Mouse (Mus musculus): ENCODE measurements around the gene Ptcd2. TPM values are rescaled to one million over a fixed set of nuclear protein-coding genes. Genes with fewer than 3 reads are reported as not detected.
A peak's percentile ranks its signal among the peaks of the same experiment; 100 is the strongest.

Gene Ptcd2
- polyA plus RNA-seq, 1 experiment from 2014 or later, result 51.8 TPM

GRCm38 (mm10) chr13:99373684-99374083 lies 29.2 kb upstream of the Ptcd2 start:
- WGBS, result 89% methylated on average over 7 of the region's 7 CpGs
- H3K4me1 ChIP-seq (replicated peaks), result 0 out of 2 replicates have a peak, but pooled peaks cover 5% of the 10 kb centered on the region
- H3K4me3 ChIP-seq, result no peak overlapping the region
- H3K9me3 ChIP-seq, result no peaks in the 10 kb centered on the region
- DNase-seq (ENCODE audit: low spot score), result no peak
- no peaks in the 10 kb centered on the region for H3K27me3 ChIP-seq (ENCODE audit: insufficient read depth, poor library complexity, severe bottlenecking)
- H3K27ac ChIP-seq, result no peak overlapping the region
- H3K36me3 ChIP-seq, result peaks cover 19% of the 10 kb centered on the region; the same call in 1 of the 2 replicates

- DNase-seq (ENCODE audit: low spot score), result no peak
- 92% methylated on average over 5 of the region's 5 CpGs for WGBS
- no peaks in the 10 kb centered on the region for H3K9me3 ChIP-seq
Measured at GRCm38 (mm10) chr13:99371285-99371684, 26.8 kb upstream of the Ptcd2 start.

GRCm38 (mm10) chr13:99369103-99369502 lies 24.6 kb upstream of the Ptcd2 start:
- H3K4me1 ChIP-seq (replicated peaks), result peaks cover 5% of the 10 kb centered on the region; the same call in 1 of the 2 replicates
- H3K27me3 ChIP-seq (ENCODE audit: insufficient read depth, poor library complexity, severe bottlenecking), result no peaks in the 10 kb centered on the region
- H3K4me3 ChIP-seq, result no peak overlapping the region
- H3K27ac ChIP-seq, result no peak overlapping the region
- 77% methylated on average over 12 of the region's 12 CpGs for WGBS
- DNase-seq (ENCODE audit: low spot score), result peak; percentile 11
- H3K9me3 ChIP-seq, result no peaks in the 10 kb centered on the region
- peaks cover 53% of the 10 kb centered on the region for H3K36me3 ChIP-seq

More at GRCm38 (mm10) chr13:99371285-99371684, 26.8 kb upstream of the Ptcd2 start:
- no peaks in the 10 kb centered on the region for H3K27me3 ChIP-seq (ENCODE audit: insufficient read depth, poor library complexity, severe bottlenecking)
- H3K4me3 ChIP-seq, result no peak overlapping the region
- 0 out of 2 replicates have a peak, but pooled peaks cover 5% of the 10 kb centered on the region for H3K4me1 ChIP-seq (replicated peaks)
- H3K36me3 ChIP-seq, result peaks cover 32% of the 10 kb centered on the region
- no peak overlapping the region for H3K27ac ChIP-seq

GRCm38 (mm10) chr13:99367554-99368174 lies 23.2 kb upstream of the Ptcd2 start:
- 91% methylated on average over 12 of the region's 12 CpGs for WGBS
- no peak overlapping the region for H3K27ac ChIP-seq
- no peak for DNase-seq (ENCODE audit: low spot score)
- H3K9me3 ChIP-seq, result no peaks in the 10 kb centered on the region
- peaks cover 64% of the 10 kb centered on the region for H3K36me3 ChIP-seq
- H3K4me3 ChIP-seq, result no peak overlapping the region
- peaks cover 13% of the 10 kb centered on the region; the same call in 1 of the 2 replicates for H3K4me1 ChIP-seq (replicated peaks)
- no peaks in the 10 kb centered on the region for H3K27me3 ChIP-seq (ENCODE audit: insufficient read depth, poor library complexity, severe bottlenecking)

GRCm38 (mm10) chr13:99366422-99367175 lies 22.1 kb upstream of the Ptcd2 start:
- DNase-seq (ENCODE audit: low spot score), result no peak
- no peaks in the 10 kb centered on the region for H3K9me3 ChIP-seq
- 0 out of 2 replicates have a peak overlapping the region, but pooled peaks have one; percentile 8 for H3K27ac ChIP-seq
- no peaks in the 10 kb centered on the region for H3K27me3 ChIP-seq (ENCODE audit: insufficient read depth, poor library complexity, severe bottlenecking)
- H3K36me3 ChIP-seq, result peaks cover 65% of the 10 kb centered on the region
- WGBS, result 85% methylated on average over 5 of the region's 5 CpGs
- peaks cover 13% of the 10 kb centered on the region; the same call in 1 of the 2 replicates for H3K4me1 ChIP-seq (replicated peaks)
- no peak overlapping the region for H3K4me3 ChIP-seq

GRCm38 (mm10) chr13:99363866-99364265 lies 19.4 kb upstream of the Ptcd2 start:
- DNase-seq (ENCODE audit: low spot score), result no peak
- H3K27ac ChIP-seq, result no peak overlapping the region; the same call in 1 of the 2 replicates

GRCm38 (mm10) chr13:99358921-99359320 lies 14.4 kb upstream of the Ptcd2 start:
- DNase-seq (ENCODE audit: low spot score), result no peak
- Histone ChIP-seq H3K27ac (peak overlapping the region; percentile 45; the same call in 1 of the 2 replicates), H3K27me3 (ENCODE audit: insufficient read depth, poor library complexity, severe bottlenecking) (no peaks in the 10 kb centered on the region), H3K36me3 (peaks cover 46% of the 10 kb centered on the region), H3K4me1 (replicated peaks) (peaks cover 26% of the 10 kb centered on the region), H3K9me3 (no peaks in the 10 kb centered on the region), H3K4me3 (no peak overlapping the region)
- 86% methylated on average over 14 of the region's 14 CpGs for WGBS

More at GRCm38 (mm10) chr13:99363866-99364265, 19.4 kb upstream of the Ptcd2 start:
- no peaks in the 10 kb centered on the region for H3K9me3 ChIP-seq
- H3K36me3 ChIP-seq, result peaks cover 72% of the 10 kb centered on the region
- H3K4me1 ChIP-seq (replicated peaks), result peaks cover 11% of the 10 kb centered on the region; the same call in 1 of the 2 replicates
- 60% methylated on average over 4 of the region's 4 CpGs for WGBS
- H3K4me3 ChIP-seq, result no peak overlapping the region
- H3K27me3 ChIP-seq (ENCODE audit: insufficient read depth, poor library complexity, severe bottlenecking), result no peaks in the 10 kb centered on the region

- no peak overlapping the region for H3K4me3 ChIP-seq
- WGBS, result 36% methylated on average over 9 of the region's 9 CpGs
- H3K9me3 ChIP-seq, result no peaks in the 10 kb centered on the region
- H3K4me1 ChIP-seq (replicated peaks), result peaks cover 31% of the 10 kb centered on the region
- no peak for DNase-seq (ENCODE audit: low spot score)
- H3K36me3 ChIP-seq, result peaks cover 30% of the 10 kb centered on the region
- H3K27me3 ChIP-seq (ENCODE audit: insufficient read depth, poor library complexity, severe bottlenecking), result no peaks in the 10 kb centered on the region
- H3K27ac ChIP-seq, result no peak overlapping the region
Measured at GRCm38 (mm10) chr13:99356428-99357265, 12.1 kb upstream of the Ptcd2 start.

- 80% methylated on average over 7 of the region's 7 CpGs for WGBS
- Histone ChIP-seq H3K36me3 (peaks cover 33% of the 10 kb centered on the region), H3K4me1 (replicated peaks) (peaks cover 31% of the 10 kb centered on the region), H3K9me3 (no peaks in the 10 kb centered on the region), H3K4me3 (no peak overlapping the region), H3K27me3 (ENCODE audit: insufficient read depth, poor library complexity, severe bottlenecking) (no peaks in the 10 kb centered on the region), H3K27ac (no peak overlapping the region)
- DNase-seq (ENCODE audit: low spot score), result no peak
Measured at GRCm38 (mm10) chr13:99355861-99356260, 11.4 kb upstream of the Ptcd2 start.

GRCm38 (mm10) chr13:99355072-99355471 lies 10.6 kb upstream of the Ptcd2 start:
- Histone ChIP-seq H3K4me1 (replicated peaks) (peaks cover 31% of the 10 kb centered on the region), H3K36me3 (peaks cover 39% of the 10 kb centered on the region), H3K27me3 (ENCODE audit: insufficient read depth, poor library complexity, severe bottlenecking) (no peaks in the 10 kb centered on the region), H3K9me3 (no peaks in the 10 kb centered on the region), H3K4me3 (no peak overlapping the region), H3K27ac (peak overlapping the region; percentile 19; the same call in 1 of the 2 replicates)
- 91% methylated on average over 6 of the region's 6 CpGs for WGBS
- no peak for DNase-seq (ENCODE audit: low spot score)

- Histone ChIP-seq H3K27ac (peak overlapping the region; percentile 91), H3K4me3 (peak overlapping the region; percentile 55), H3K4me1 (replicated peaks) (peaks cover 27% of the 10 kb centered on the region), H3K27me3 (ENCODE audit: insufficient read depth, poor library complexity, severe bottlenecking) (no peaks in the 10 kb centered on the region), H3K9me3 (no peaks in the 10 kb centered on the region), H3K36me3 (peaks cover 43% of the 10 kb centered on the region)
- no peak for DNase-seq (ENCODE audit: low spot score)
- 24% methylated on average over 7 of the region's 7 CpGs for WGBS
Measured at GRCm38 (mm10) chr13:99353490-99353851, 9.0 kb upstream of the Ptcd2 start.

- 12% methylated on average over 28 of the region's 28 CpGs for WGBS
Measured at GRCm38 (mm10) chr13:99352758-99353489, 8.4 kb upstream of the Ptcd2 start.

More at GRCm38 (mm10) chr13:99352758-99353489, 8.4 kb upstream of the Ptcd2 start:
- H3K36me3 ChIP-seq, result peaks cover 45% of the 10 kb centered on the region
- H3K9me3 ChIP-seq, result no peaks in the 10 kb centered on the region
- no peaks in the 10 kb centered on the region for H3K27me3 ChIP-seq (ENCODE audit: insufficient read depth, poor library complexity, severe bottlenecking)
- H3K4me1 ChIP-seq (replicated peaks), result peaks cover 27% of the 10 kb centered on the region
- H3K4me3 ChIP-seq, result peak overlapping the region; percentile 55
- H3K27ac ChIP-seq, result peak overlapping the region; percentile 91
- peak; percentile 96 for DNase-seq (ENCODE audit: low spot score)
